Mouse (Mus musculus) kidney, postnatal 10 days (tissue): ENCODE measurements at regions not wholly inside any gene's neighbourhood (a gene's known extent, or its start where the extent isn't known, plus 50 kb on each side); places are given as distances from the start of the nearest gene placed in this dataset.

Source experiments
- DNase-seq: peaks from one replicate; pipeline ENCODE4 v3.0.0; 2021; ENCODE audit warnings: mixed read lengths

DNA sequence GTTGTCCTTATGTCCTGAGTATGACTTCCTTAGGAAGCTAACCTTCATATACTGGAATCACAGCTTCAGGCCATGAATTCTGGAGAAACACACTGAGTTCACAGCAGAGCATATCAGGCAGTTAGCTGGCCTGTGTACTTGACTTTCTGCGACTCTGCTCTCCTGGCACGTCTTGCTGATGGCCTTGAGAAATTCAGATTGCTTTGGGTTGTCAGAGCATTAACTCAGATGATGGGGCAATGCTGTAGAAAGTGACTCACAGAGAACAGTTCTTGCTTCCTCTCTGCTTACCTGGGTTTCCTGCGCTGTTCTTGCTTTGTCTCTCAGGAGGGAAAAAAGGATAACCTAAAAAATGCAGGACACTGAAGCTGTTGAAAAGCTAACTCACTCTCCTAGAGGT lies 187.3 kb downstream of the Usp46 start:
- no peak for DNase-seq

DNA sequence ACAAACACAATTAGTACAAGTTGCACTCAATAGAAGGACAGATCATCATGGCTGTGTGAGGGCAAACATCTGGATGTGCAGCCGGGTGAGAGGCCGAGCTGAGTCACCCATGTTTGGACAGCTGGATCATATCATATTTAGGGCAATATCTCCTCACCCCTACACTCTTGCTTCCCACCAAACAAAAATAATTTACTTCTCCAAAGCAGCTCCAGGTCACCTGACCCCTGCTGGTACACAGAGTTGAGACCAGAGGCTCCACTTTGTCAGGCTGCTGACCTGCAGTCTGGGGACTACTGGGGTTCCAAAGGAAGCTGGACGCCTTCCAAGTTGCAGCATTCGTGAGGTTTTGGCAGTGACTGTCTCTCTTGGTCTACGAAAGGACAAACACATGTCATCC lies 186.3 kb downstream of the Usp46 start:
- DNase-seq: peak; percentile 88

DNA sequence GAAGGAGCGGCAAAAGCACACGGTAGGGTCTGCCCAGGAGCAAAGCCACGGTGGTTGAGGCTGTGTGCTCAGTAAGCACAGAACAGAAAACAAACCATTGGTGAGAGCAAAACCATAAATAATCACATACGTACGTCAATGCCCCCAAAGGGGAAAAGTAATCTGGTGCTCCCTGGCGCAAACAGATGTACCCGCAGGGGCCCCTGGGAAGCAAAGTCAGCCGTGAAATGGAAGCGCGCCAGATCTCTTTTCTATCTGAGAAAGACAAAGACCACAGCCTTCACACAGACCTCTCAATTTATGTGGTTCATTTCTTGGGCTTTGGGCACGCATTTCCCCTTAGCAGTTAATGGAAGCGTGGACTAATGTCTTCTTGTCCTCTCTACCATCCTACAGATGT lies 183.2 kb downstream of the Usp46 start:
- no peak for DNase-seq

DNA sequence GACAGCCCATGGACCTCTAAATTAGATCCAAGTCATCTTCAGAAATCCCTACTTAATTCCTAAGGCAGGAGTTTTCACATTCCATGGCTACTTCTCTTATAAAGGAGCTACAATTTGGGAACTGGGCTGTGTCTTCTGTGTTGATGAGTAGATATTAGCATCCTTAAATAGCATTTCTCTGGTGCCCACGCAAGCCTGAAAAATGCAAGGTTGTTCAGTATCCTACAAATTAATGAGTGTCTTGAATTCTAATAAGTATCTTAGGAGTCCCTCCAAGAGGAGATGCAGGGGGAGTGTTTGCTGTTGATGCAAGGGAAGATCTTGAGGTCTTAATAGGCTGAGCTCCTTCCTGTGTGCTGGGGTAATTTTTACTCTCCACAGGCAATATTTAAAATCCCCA lies 182.5 kb downstream of the Usp46 start:
- DNase-seq: no peak

DNA sequence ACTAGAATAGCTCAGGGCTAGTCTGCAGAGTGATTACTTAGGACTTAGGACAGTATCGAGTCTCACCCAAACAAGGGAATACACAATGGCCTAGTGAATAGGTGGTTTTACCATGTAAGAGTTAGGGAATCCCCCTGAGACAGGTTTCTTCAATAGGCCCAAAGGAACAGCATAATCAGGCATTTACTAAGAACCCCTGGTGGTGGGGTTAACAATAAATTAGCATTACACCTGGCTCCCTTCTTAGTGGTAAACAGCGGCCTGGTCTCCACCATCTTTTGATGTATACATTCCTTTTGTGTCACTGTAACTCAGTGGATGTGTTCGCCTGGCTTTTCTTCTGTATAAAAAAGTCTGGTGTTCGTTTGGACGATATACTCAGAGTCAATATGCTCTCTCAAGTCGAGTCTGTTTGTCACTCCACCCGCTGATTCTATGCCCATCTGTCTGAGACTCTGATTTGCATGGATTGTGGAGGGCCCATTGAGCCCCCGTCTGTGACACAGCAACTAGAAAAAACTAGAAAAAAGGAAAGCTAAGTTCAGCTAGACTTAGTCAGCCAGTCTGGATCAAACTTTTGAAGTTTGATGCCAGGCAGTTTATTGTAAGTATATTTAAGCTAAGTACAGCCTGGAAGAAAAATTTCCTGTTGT lies 180.8 kb downstream of the Usp46 start:
- no peak for DNase-seq

DNA sequence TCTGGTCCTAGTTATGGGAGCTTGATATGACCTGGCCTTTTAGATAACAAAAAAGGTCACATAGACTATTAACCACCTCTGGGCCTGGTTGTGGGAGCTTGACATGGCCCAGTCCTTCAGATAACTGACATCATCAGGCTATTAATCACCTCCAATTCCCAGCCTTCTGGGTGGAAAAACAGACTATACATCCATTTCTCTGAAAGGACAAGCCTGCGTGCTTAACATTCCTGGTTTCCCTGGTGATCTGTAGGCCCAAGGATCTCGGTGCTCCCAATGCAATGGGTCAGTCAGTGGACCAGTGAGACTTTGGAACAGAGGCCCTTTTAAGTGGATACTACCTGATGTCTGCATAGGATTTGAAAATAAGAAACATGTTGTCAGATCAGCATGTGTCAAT lies 179.8 kb downstream of the Usp46 start:
- DNase-seq: no peak

DNA sequence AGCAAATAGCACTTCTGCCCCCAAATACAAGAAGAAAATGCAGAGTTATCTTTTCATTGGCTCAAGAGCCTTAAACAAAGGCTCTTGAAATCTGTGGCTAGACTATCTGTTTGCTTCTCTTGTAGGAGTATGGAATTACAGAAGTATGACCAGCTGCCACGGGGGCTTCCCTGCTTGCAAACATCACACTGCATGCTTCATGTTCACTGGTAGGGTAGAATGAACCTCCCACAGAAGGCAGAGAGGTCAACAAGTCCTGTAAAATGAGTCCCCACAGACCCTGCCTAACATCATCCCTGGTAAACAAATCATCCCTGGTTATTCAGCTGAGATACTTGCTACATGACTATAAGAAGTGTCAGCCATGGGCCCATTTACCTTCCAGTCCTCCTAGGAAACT lies 178.9 kb downstream of the Usp46 start:
- DNase-seq: no peak

DNA sequence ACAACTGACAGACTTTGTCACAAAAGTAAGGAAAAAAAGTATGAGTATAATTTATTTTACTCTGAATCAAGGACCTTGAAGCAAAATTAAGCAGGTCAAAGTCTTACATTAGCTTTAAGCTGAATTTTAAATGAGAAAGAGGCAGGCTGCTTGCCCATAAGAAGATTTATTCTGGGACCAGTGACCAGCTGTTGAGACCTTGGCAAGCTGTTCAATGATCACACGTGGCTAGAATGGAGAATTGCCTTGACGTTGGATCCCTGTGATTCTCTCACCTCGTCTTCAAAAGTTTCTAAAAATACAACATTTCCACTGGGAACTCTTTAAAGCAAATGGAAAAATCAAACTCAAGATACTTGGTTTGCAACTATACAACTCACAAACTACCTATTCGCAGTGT lies 177.3 kb downstream of the Usp46 start:
- DNase-seq: peak; percentile 32

DNA sequence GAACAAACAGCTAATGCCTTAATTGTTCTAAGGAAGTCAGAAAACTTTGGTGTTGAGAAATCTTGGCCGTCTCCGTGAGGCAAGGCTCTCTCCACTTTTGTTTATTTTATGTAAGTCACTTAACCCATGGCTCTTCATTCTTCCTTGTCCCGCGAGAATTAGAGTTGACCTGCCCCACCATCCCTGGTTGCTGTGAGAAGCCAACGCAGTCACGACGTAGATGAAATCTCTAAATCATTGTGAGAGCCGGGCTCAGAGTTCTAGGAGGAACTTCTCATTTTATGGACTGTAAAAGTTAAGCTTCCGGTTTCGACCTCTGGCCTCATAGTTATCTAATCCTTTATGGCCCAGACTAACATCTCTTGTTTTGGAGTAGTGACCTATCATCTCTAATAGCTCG lies 176.6 kb downstream of the Usp46 start:
- peak; percentile 69 for DNase-seq

DNA sequence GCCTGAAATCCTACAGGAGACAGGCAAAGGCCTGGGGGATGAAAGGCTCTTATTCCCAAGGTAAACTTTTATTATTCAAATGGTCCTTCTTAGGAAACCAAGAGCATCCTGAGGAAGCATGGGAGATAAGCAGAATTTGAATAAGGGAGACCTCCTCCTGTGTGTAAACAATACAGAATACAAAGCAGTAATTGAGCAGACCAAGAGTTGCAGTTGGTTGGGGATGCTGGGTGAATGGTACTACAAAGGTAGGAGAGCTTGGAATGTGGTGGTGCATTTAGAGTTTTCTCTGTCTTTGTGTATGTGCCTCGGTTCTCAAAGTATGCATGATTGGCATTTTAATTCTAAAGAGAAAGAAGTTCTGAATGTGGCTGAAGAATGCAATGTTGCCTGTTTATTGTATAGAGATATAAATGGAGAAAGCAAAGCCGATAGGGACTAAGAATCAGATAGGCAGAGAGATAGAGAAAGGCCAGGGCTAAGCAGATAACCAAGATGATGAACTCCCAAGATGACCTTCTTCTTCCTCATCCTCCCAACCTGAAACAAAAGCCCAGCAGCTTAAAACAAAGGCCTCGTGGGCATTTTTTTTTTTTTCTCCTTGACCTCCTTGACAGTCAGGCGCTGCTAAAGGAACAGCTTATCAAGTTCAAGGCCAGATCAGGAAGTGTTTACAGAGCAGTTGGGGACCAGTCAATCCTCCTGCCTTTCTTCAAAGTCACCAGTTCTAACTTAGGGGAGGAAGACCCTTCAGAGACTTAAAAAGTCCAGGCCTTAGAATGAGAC lies 175.6 kb downstream of the Usp46 start:
- no peak for DNase-seq

DNA sequence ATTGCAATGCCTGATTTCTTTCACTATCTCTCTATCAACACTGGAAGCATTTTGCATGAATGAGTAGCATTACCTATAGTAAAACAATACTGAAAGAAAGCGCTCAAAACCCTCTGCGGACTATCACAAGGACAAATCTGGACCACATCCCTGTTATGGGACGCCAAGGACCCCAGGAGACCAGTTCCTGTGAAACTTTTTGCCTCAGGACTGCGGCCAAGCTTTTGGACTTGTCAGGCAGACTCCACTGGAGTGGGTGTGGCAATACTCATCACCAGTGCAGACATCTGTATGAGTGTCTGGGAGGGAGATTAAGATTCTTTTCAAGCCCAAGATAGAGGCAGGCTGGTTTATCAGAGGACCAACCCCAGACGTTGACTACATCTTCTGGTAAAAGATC lies 173.0 kb downstream of the Usp46 start:
- DNase-seq: no peak

DNA sequence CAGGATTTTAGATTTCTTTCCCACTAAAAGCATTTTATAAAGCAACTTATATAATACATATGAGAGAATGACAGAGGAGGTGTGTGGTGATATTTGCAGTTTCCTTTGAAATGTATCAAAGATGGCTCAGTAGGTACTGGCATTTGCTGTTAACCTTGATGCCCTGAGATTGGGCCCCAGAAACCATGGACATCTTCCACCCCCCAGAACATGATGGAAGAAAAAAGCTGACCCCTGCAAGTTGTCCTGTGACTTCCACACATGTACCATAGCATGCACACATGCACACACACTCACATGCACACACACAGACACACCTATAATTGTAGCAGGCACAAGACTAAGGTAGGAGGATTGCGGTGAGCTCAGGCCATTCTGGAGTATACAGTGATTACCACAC lies 171.4 kb downstream of the Usp46 start:
- DNase-seq: no peak

DNA sequence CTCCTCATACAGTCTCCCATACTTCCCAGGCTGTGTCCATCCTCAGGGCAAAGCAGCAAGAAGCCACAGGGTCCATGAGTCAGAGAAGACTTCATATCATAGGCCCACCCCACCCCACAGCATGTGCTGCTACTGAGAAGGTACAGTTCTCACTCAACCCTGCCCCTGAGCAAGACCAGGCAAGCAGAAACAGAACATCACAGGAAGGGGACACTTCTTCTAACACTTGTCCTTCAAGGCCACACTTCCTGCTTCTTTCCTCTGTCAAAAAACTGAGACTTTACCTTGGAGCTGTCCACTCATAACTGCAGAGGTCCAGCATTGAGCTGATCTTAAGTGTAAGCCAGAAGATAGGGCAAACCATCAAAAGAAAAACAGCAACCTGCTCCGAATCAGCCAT lies 166.6 kb downstream of the Usp46 start:
- DNase-seq: no peak

DNA sequence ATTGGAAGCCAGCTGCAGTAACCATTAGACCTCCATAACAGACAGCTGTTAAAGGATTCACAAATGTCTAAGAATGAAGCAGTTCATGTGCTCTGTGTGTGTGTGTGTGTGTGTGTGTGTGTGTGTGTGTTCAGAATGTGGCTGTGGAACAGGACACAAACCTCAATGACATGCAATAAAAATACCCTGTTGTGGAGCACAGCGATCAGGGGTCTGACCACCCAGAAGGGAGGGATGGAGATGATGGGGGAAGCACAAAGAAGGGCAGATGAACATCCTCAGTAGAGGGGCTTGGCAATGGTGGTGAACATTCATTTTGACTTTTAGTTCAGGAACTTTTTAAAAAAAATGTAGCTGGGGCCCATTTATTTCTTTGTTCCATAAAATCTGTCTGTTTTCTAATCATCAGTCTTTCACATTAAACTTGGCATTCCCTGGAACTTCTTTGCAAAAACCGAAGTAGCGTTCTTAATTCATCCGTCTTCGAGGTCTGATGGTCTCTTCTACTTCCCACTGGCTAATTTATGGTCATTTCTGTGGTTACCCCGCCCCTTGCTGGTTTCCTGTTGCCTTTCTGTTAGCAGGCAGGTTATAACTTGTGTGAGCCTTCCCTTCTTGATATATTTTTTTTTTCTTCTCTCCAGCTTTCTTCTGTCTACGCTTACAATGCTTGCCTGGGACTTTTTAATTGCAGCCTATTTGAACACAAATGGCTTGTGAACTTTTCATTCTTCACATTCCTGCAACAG lies 165.6 kb downstream of the Usp46 start:
- DNase-seq: peak; percentile 66

DNA sequence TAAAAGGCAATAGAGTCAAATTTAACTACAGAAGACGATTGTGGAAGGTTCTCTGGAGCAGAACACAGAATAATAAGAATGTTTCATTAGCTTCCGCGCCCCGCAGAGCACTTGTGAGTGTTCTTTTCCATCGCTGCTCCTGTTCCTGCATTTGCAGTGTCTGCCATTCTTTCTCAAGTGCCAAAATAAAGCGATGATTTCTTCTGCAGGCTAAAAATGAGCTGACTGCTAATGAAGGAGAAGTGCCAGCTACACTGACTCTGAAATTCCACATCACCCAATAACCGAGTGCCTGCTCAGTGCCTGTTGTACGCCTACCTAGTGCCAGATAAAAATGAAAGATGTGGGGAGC lies 165.0 kb downstream of the Usp46 start:
- peak; percentile 51 for DNase-seq

DNA sequence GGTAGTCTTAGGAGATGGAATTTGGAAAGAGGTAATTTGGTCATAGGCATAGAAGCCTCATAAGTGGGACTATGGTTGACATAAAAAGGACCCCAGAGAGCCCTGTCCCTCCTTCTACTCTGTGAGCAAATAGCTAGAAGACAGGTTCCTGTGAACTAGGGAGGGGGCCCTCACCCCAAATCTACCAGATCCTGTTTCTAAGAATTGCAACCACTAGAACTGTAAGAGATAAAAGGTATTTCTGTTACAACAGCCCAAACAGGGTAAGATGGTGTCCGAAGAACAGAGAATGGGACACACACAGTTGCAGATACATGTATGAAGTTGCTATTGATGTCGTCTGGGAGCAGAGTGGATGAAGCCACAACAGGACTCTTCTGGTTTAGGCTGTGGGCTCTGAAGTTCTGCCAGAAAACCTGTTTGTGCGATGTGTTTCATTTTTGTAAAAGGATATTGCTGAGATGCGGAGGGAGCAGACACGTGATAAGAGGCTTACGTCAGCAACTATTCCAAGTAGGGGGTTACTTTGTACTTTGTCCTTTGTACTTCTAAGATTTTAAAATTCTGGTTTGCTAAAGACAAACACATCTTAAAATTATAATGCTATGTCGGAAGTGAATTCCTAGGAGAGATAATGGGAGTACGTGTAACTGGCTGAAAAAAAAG lies 164.0 kb downstream of the Usp46 start:
- no peak for DNase-seq

DNA sequence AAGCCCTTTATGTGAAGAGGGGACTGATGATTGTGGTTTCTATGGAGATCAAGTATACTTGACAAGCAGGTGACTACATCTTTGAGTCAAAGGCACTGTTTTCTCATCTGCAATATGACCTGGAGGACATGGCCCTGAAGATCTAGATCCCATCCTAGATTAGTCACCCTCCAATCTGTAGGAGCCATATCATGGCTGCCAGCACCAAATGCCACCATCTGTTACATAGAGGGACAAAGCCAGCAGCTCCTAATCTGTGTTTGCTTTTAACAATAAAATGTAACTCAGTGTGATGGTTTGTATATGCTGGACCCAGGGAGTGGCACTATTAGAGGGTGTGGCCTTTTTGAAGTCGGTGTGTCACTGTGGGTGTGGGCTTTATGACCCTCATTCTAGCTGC lies 156.1 kb downstream of the Usp46 start:
- no peak for DNase-seq

DNA sequence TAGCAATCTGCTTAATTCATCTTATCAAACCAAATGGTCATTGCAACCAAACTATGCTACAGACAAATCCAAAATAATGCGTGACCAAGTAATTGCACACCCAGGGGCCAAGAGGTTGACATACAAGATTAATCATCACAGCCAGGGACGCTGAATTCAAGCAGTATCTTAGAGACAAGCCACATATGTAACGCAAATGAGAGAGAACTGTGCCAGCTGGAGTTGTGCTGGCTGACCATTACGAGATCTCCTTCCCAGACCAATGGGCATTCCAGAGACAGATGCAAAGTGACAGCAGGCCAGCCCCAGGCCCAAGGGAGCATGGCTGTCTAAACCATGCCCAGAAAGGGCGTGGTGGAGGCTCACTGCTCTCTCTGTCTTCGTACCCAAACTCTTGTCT lies 155.1 kb downstream of the Usp46 start:
- DNase-seq: peak; percentile 45

DNA sequence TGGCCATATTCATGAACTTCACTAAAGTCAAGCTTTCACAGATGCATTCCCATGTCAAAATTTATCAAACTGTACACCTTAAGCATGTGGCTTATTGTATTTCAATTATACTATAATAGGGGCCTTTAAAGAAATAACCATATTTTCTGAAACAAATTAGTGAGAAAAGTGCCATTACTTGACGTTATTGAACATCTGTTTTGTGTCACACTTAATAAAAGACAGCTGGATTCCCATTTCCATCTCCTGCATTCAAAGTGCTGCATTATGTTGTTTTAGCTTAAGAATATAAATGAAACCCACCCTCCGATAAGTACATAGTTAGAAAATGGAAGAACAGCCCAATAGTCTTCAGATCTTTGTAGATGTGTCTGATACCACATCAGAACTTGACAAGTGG lies 150.2 kb downstream of the Usp46 start:
- DNase-seq: no peak

DNA sequence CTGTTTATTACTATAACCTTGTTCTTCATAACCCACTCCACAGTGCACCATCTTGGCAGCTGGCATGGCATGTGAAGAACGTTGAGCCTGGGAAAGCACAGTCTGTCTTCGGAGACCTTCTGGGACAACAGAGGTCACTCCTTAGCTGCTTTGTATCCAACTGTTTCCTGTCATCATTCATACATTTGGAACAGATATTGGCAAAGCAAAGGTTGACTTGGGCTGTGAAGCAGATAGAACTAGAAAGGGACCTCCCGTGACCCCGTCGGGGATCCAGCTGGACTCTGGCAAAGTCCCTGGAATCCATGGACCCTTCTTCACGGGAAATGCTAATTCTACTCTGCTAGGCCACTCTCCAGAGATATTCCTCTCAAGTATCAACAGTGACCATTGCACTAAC lies 148.3 kb downstream of the Usp46 start:
- DNase-seq: peak; percentile 89

DNA sequence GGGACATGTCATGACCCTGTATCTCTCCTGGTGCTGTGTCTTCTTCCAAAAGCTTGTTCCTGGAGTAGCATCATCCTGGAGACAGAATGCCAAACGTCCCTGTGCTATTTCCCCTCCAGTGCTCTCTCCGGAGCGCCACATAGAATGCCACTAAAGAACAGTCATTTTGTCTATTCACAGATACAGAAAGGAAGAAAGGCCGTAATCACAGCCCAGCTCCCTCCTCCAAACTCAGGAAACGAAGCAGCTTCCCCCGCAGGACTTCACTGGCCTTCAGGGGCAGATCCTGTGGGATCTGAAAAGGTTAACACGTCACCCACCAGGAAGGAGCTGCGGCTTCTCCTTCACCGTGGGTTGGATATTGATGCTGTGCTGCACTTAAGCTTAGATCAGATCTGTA lies 140.7 kb downstream of the Usp46 start:
- no peak for DNase-seq

DNA sequence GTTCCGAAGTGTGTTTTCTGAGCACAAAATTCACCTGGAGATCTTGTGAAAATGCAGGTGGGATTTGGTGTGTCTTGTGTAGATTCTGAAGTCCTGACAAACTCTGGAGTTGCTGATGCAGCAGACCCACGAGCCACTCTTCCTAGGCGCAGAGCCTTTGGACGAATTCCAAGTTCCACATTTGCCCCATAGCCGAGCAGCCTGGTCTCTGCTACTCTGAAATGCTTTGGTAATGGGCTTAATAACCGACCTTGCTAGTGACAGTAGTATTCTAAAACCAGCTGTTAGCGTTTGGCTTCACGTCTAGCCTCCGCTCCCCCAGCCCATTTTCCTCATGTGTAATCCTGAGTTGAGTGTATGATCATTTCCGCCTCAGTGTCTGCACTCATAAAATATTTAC lies 139.5 kb downstream of the Usp46 start:
- no peak for DNase-seq

DNA sequence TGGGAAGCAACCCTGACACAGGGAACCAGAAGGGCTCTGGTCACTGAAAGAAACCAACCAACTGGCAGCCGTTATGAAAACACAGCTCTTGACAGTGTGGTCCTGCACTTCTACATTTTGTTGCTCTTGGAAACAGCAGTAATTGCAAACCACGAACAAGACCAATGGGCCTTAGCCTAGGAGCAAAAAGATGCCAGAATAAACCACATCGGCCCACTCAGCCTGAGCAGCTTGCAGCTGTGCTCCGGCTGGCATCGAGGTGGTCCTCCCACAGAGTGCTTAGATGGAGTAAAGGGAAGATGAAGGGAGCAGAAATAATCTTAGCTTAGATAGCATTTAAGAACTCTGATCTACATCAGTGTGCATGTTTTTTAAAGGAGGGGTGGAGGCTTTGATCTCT lies 138.0 kb downstream of the Usp46 start:
- DNase-seq: no peak

DNA sequence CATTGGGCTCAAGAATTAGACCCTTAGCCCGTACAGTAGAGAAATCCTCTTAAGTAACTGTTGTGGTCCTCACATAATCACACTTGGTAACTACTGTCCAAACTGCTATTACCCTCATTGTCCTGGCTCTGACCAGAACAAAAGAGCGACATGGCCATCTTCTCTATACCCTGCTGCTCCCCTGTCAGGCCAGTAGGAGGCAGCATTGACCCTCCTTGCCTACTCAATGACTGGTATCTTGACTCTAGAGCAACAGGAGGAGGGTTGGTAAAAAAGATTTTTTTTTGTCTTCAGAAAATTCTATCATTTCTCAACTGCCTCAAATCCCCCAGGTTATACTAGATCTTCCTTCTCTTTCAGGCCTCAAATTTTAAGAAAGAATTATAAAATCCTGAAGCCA lies 130.4 kb downstream of the Usp46 start:
- DNase-seq: peak; percentile 54
